Mouse (Mus musculus): ENCODE data around the gene Larp4b. TPM values are rescaled to one million over a fixed set of nuclear protein-coding genes. Genes with fewer than 3 reads are reported as not detected.

Gene Larp4b
- polyA plus RNA-seq, 1 experiment from 2014 or later = 38.1 TPM

DNA sequence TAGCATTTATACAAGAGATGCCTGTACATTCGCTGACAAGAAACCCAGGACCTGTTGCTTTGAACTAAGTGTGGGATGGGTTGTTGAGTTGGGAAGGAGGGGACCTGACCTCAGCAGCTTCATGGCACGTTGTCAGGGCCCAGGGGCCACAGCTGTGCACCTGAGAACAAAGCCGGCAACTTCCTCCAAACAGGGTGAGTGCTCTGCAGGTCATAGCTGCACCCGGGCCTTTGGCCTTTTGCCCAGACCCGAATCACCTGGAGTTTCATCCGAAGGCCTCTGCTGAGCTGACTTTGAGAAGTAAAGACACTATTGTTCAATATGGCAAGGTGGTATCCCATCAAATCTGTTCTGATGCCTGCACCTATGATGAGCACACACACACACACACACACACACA, 90.6 kb downstream of the Larp4b start:
- H3K27ac ChIP-seq (replicated peaks) = no peak overlapping the region
- H3K4me2 ChIP-seq = no peak overlapping the region
- H3K4me3 ChIP-seq = no peak overlapping the region
- H3K36me3 ChIP-seq = no peaks in the 10 kb centered on the region
- H3K27me3 ChIP-seq = no peaks in the 10 kb centered on the region
- H3K9ac ChIP-seq = no peak overlapping the region
- H3K9me3 ChIP-seq = no peaks in the 10 kb centered on the region
- no peak for ATAC-seq (ENCODE audit: low FRiP score, low read depth)
- WGBS = 88% methylated on average over 6 of the region's 6 CpGs
- peaks cover 16% of the 10 kb centered on the region; the same call in 1 of the 2 replicates for H3K4me1 ChIP-seq (replicated peaks)

DNA sequence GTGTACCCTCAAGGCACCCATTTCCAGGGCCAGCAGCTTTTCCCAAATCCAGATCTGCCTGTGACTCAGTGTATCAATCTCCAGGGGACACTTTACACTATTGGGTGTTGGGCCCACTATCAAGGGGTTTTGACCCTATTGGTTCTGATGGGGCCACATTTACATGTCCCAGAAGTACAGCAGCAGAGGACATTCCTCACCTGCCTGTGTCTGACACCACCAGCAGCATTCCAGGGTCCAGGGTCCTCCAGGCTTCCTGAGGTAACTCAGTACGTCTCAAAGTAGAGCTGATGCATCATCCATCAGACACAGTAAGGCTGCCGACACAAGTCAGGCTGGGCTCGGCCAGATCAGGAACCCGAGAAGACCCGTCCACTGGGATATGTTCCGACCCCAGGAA, 91.0 kb downstream of the Larp4b start:
- no peak overlapping the region for H3K4me2 ChIP-seq
- H3K4me1 ChIP-seq (replicated peaks) = peaks cover 16% of the 10 kb centered on the region; the same call in 1 of the 2 replicates
- H3K27ac ChIP-seq (replicated peaks) = no peak overlapping the region
- ATAC-seq (ENCODE audit: low FRiP score, low read depth) = no peak
- 93% methylated on average over 6 of the region's 6 CpGs for WGBS
- no peaks in the 10 kb centered on the region for H3K36me3 ChIP-seq
- no peaks in the 10 kb centered on the region for H3K27me3 ChIP-seq
- no peak overlapping the region for H3K4me3 ChIP-seq
- no peaks in the 10 kb centered on the region for H3K9me3 ChIP-seq
- H3K9ac ChIP-seq = no peak overlapping the region

DNA sequence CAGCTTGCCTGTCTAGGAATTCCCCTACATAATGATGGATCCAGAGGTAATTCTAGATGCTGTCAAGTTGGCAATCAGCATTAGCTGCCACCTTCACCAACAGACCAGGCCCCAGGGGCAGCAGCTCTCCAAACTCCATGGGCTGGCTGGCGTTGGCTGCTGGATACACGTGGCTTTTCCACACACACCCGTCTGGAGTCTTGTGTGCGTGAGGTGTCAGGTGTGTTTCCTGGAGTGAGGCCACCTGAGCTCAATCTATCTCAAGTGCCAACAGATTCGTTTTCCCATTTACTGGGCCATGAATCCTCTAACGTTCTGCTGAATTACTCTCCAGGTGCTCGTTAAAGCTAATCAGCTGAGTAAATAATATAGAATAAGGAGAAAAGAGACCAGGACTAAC, 93.5 kb downstream of the Larp4b start:
- H3K4me1 ChIP-seq (replicated peaks) = peaks cover 16% of the 10 kb centered on the region; the same call in 1 of the 2 replicates
- no peaks in the 10 kb centered on the region for H3K27me3 ChIP-seq
- H3K4me3 ChIP-seq = no peak overlapping the region
- 0 out of 2 replicates have a peak overlapping the region, but pooled peaks have one; percentile 11 for H3K27ac ChIP-seq (replicated peaks)
- peak overlapping the region; percentile 33; the same call in 1 of the 2 replicates for H3K4me2 ChIP-seq
- H3K9me3 ChIP-seq = no peaks in the 10 kb centered on the region
- peak; percentile 31; the same call in 1 of the 2 replicates for ATAC-seq (ENCODE audit: low FRiP score, low read depth)
- no peak overlapping the region for H3K9ac ChIP-seq
- WGBS = 35% methylated on average over 7 of the region's 7 CpGs
- no peaks in the 10 kb centered on the region for H3K36me3 ChIP-seq

DNA sequence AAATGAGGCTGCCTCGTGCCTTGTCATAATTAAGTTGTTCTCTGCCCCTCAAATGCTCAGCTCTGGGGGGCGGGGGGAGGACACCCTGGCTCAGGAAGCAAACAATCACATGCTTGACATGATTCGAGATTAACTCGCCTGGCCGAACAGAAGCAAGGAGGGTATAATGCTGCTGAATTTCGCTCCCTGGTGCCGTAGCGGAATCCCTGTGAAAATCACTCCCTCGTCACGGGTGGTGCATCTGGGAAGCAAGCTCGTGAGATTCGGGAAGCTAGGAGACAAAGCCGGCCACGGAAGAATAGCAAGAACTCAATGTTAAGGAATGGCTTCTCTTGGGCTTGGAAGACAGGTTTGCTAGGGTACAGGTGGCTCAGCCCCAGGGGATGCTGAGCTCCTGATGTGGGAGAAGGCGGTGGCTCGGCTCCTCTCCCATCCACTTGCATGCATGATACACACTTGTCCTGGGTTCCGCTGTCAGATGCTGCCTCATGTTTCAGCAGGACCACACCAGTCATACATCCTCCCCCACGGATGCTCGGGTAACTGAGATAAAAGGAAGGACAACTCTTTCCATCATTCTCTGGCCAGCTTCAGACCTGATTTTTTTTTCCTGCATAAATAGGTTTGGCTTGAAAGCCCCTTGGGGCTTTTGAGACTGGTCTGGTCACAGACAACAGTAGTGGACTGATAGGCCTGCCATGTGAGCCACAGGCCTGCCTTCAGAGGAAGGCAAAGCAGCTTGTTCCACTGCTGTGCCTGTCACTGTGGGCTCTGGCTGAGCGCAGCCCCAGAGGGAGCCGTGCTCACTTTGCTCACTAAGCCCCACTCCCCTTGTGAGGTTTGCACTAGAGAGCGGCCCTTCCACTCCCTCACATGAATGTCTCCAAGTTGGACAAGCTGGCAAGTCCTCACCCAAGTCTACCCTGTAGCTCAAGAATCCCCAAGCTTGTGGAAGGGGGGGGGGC, 94.2 kb downstream of the Larp4b start:
- WGBS = 39% methylated on average over 22 of the region's 22 CpGs
- Histone ChIP-seq H3K9me3 (no peaks in the 10 kb centered on the region), H3K27ac (replicated peaks) (peak overlapping the region; percentile 11; the same call in 1 of the 2 replicates), H3K36me3 (no peaks in the 10 kb centered on the region), H3K9ac (no peak overlapping the region), H3K4me2 (peak overlapping the region; percentile 33), H3K4me1 (replicated peaks) (peaks cover 16% of the 10 kb centered on the region; the same call in 1 of the 2 replicates), H3K4me3 (no peak overlapping the region), H3K27me3 (no peaks in the 10 kb centered on the region)
- peak; percentile 28; the same call in 1 of the 2 replicates for ATAC-seq (ENCODE audit: low FRiP score, low read depth)

DNA sequence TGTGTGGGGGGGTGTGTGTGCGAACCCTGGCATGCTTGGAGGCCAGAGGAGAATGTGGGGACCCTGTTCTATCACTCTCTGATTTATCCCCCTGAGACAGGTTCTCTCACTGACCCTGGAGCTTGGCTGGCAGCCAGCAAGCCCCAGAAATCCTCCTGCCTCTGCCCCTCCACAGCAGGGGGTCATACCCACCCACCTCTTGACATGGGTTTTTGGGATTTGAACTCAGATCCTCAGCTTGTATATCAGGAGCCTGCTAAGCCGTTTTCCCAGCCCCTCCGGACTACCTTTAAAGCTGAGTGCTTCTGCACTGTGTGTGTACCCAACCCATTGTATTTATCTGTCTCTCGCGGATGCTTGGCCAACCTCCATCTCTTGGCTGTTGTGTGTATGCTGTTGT, 95.8 kb downstream of the Larp4b start:
- ATAC-seq (ENCODE audit: low FRiP score, low read depth) = no peak
- Histone ChIP-seq H3K36me3 (no peaks in the 10 kb centered on the region), H3K4me1 (replicated peaks) (peaks cover 16% of the 10 kb centered on the region; the same call in 1 of the 2 replicates), H3K9ac (no peak overlapping the region), H3K4me2 (no peak overlapping the region), H3K27me3 (no peaks in the 10 kb centered on the region), H3K4me3 (no peak overlapping the region), H3K9me3 (no peaks in the 10 kb centered on the region), H3K27ac (replicated peaks) (no peak overlapping the region)
- 92% methylated on average over 5 of the region's 5 CpGs for WGBS

DNA sequence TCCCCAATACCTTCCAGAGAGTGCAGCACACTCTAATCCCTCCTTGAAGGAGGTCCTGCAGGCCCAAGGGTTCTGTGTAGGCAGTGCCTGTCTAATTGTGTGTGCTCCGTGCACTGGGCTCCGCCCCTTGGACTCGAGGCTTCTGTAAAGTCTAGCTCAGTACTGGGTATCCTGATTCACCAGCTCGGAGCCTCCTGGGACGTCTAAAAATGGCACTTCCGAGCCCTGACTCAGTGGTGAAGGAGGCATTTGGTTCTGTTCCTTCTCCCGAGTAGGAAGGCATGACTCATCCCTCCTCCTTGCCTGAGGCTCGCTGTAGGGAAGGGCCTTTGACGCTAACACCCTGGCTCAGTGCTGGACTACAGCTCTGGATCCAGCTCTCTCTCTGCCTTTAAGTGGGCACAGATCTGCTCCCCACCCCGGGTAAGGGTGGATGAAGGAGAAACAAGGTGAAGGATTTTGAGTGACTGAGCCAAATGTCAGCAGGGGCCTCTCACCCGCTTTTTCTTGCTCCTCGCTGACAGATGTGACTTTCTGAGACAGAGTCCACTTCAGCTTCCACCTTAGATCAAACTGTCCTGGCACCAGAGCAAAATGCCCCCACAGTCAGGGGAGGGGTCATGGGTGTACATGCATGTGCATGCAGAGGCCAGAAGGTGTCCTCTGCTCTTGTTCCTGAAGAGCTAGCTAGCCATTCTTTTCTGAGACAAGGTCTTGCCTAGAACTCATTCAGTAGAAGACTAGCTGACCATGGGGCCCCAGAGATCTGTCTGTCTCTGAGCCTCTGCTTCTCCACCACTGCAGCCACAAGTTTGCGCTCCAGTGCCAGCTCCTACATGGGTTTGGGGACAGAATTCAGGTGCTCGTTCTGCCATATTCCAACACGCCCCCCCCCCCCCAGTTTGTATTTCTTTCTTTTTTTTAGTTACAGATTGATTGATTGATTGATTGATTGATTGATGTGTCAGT, 97.8 kb downstream of the Larp4b start:
- Histone ChIP-seq H3K9me3 (no peaks in the 10 kb centered on the region), H3K27me3 (no peaks in the 10 kb centered on the region), H3K4me1 (replicated peaks) (peaks cover 16% of the 10 kb centered on the region; the same call in 1 of the 2 replicates), H3K36me3 (no peaks in the 10 kb centered on the region), H3K27ac (replicated peaks) (no peak overlapping the region), H3K4me3 (no peak overlapping the region), H3K4me2 (no peak overlapping the region), H3K9ac (no peak overlapping the region)
- WGBS = 49% methylated on average over 15 of the region's 15 CpGs
- no peak; the same call in 1 of the 2 replicates for ATAC-seq (ENCODE audit: low FRiP score, low read depth)

DNA sequence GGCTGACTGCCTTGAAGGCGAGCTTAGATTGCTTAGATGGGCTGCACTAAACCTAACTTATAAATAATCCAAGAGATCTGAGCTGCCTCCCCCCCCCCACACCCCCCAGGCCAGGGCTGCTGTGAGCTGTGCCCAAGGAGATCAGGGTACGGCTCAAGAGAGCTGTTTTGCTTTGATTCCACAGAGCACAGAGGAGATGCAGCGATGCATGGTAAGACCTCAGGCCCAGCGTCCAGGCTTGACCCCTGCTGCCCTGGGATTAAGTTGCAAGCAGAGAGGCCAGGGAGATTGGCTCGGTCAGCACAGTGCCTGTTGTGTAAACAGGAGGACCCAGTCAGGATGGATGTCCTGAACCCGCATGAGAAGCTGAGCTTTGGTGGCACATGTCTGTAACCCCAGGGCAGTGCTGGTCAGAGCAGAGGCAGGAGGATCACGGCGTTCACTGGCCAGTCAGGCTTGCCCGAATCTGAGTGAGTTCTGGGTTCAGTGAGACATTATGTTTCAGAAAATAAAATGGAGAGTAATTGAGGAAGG, 99.2 kb downstream of the Larp4b start:
- Histone ChIP-seq H3K4me1 (replicated peaks) (0 out of 2 replicates have a peak, but pooled peaks cover 7% of the 10 kb centered on the region), H3K9ac (no peak overlapping the region), H3K27me3 (no peaks in the 10 kb centered on the region), H3K4me3 (no peak overlapping the region), H3K9me3 (no peaks in the 10 kb centered on the region), H3K36me3 (no peaks in the 10 kb centered on the region), H3K27ac (replicated peaks) (no peak overlapping the region), H3K4me2 (no peak overlapping the region)
- no peak for ATAC-seq (ENCODE audit: low FRiP score, low read depth)
- 38% methylated on average over 9 of the region's 9 CpGs for WGBS

DNA sequence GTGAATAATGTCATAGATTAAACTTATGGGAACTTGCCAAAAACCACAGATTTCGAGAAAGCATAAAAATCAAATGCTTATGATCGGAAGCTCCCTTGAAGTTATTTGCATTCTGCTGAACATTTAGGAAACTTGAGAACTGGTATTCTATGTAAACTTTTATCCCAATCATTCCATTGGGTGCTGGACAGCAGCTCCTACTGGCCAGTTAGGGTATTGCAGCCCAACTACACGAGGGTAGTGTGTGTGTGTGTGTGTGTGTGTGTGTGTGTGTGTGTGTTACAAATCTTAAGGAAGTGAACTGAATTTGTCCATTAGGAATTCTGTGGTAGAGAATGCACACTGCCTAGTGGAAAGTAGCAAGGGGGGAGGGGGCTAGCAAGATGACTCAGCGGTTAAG, 101.0 kb downstream of the Larp4b start:
- no peak overlapping the region for H3K4me3 ChIP-seq
- ATAC-seq (ENCODE audit: low FRiP score, low read depth) = no peak
- H3K27me3 ChIP-seq = no peaks in the 10 kb centered on the region
- H3K4me1 ChIP-seq (replicated peaks) = peaks cover 7% of the 10 kb centered on the region
- no peaks in the 10 kb centered on the region for H3K9me3 ChIP-seq
- no peaks in the 10 kb centered on the region for H3K36me3 ChIP-seq
- H3K4me2 ChIP-seq = no peak overlapping the region
- WGBS = 87% methylated on average over 4 of the region's 4 CpGs
- H3K27ac ChIP-seq (replicated peaks) = no peak overlapping the region
- no peak overlapping the region for H3K9ac ChIP-seq

DNA sequence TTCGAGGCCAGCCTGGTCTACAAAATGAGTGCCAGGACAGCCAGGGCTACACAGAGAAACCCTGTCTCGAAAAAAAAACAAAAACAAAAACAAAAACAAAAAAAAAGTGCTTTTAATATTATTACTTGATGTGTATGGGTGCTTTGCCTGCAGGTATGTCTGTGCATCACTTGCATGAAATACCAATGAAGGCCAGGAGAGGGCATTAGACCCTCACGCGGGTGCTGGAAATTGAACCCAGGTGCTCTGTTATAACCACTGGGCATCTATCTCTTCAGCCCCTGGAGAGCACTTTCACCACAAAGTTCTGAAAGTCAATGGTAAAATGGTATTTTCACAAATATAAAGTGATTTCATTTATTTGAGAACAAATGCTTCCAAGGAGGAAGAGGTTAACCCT, 101.9 kb downstream of the Larp4b start:
- Histone ChIP-seq H3K27ac (replicated peaks) (no peak overlapping the region), H3K27me3 (no peaks in the 10 kb centered on the region), H3K4me1 (replicated peaks) (peaks cover 7% of the 10 kb centered on the region), H3K4me3 (no peak overlapping the region), H3K9ac (no peak overlapping the region), H3K9me3 (no peaks in the 10 kb centered on the region), H3K4me2 (no peak overlapping the region), H3K36me3 (no peaks in the 10 kb centered on the region)
- 66% methylated on average over 4 of the region's 4 CpGs for WGBS
- ATAC-seq (ENCODE audit: low FRiP score, low read depth) = no peak

DNA sequence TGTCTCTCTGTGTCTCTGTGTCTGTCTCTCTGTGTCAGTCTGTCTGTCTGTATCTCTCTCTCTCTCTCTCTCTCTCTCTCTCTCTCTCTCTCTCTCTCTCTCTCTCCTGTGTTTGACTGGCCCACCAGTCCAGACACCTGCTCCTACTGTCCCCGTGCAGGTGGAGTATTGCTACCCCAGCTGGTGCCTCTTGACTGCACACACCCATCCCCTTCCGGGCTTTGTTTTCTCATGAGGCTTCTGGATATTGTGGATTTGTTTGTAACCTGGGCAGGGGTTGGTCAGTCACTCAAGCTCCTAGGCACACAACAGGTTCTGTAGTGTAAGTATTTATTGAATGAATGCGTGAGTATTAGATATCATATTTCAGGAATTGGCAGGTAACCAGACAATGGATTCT, 104.4 kb downstream of the Larp4b start:
- Histone ChIP-seq H3K4me3 (no peak overlapping the region), H3K27ac (replicated peaks) (no peak overlapping the region), H3K36me3 (no peaks in the 10 kb centered on the region), H3K9ac (no peak overlapping the region), H3K4me2 (no peak overlapping the region), H3K27me3 (no peaks in the 10 kb centered on the region), H3K9me3 (no peaks in the 10 kb centered on the region), H3K4me1 (replicated peaks) (peaks cover 7% of the 10 kb centered on the region)
- ATAC-seq (ENCODE audit: low FRiP score, low read depth) = no peak
- WGBS = 80% methylated on average over 3 of the region's 3 CpGs

DNA sequence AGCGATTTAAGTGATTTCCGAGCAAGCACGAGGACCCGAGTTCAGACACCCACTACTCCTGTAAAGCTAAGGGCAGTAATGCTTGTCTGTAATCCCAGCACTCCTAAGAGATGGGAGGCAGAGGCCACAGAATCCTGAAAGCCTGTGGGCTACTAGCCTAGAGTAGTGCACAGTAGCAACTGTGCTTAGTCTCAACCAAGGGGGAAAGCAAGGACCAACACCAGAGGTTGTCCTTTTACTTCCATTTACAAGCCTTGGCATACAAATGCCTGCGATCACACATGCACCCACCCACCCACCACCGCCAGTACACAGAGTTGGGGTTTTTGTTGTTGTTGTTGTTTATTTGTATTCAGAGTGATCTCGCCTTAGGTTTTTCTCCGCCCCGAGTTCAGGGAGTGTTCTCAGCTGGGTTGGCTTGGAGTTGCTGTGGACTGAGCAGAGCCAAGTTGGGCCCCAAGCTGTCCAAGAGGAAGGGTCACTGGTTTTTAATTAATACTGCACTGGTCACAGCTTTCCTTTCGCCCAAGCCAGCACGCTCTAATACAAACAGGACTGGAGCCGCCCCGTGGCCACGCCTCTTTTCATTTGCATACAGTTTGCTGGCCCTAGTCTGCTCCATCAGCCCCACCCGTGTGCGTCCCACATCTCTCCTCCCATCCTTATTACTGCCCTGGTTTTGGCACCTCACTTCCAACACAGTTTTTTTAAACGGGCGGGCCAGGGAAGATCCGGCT, 105.2 kb downstream of the Larp4b start:
- H3K27ac ChIP-seq (replicated peaks) = no peak overlapping the region
- H3K4me1 ChIP-seq (replicated peaks) = peaks cover 7% of the 10 kb centered on the region
- no peaks in the 10 kb centered on the region for H3K36me3 ChIP-seq
- no peaks in the 10 kb centered on the region for H3K9me3 ChIP-seq
- no peak overlapping the region for H3K9ac ChIP-seq
- H3K4me2 ChIP-seq = peak overlapping the region; percentile 45
- no peaks in the 10 kb centered on the region for H3K27me3 ChIP-seq
- no peak overlapping the region for H3K4me3 ChIP-seq
- peak; percentile 77; the same call in 1 of the 2 replicates for ATAC-seq (ENCODE audit: low FRiP score, low read depth)
- 42% methylated on average over 19 of the region's 19 CpGs for WGBS

Measured in hindbrain, embryonic 15.5 days (tissue).